Mouse (Mus musculus) hindbrain, embryonic 12.5 days (tissue): ENCODE data around the gene Anks3. TPM values are rescaled to one million over a fixed set of nuclear protein-coding genes. Genes with fewer than 3 reads are reported as not detected.

Source experiments
- ATAC-seq: fragments of 200-750 bp; cut with Nextera tagmentation; 2 replicates; pipeline ENCODE4 v1.8.0; 2017; ENCODE audit warnings: moderate TSS enrichment; ENCODE audit not compliant: low FRiP score
- H3K27ac ChIP-seq: fragments of 300-500 bp; sonication (generic); 2 replicates; pipeline ENCODE4 v1.5.1; 2016; ENCODE audit warnings: mild to moderate bottlenecking
- H3K27me3 ChIP-seq: fragments of 300-500 bp; sonication (generic); 2 replicates; pipeline ENCODE4 v1.6.1; 2016; ENCODE audit warnings: mild to moderate bottlenecking
- H3K36me3 ChIP-seq: fragments of 300-500 bp; sonication (generic); 2 replicates; pipeline ENCODE4 v1.6.1; 2016; ENCODE audit warnings: mild to moderate bottlenecking
- H3K4me1 ChIP-seq: fragments of 300-500 bp; sonication (generic); 2 replicates; pipeline ENCODE4 v1.6.1; 2016
- H3K4me2 ChIP-seq: fragments of 300-500 bp; sonication (generic); replicated peaks from 2 replicates; pipeline ENCODE4 v1.6.1; 2016; ENCODE audit warnings: mild to moderate bottlenecking
- H3K4me3 ChIP-seq: fragments of 300-500 bp; sonication (generic); 2 replicates; pipeline ENCODE4 v1.5.1; 2016; ENCODE audit warnings: mild to moderate bottlenecking
- H3K9ac ChIP-seq: fragments of 300-500 bp; sonication (generic); 2 replicates; pipeline ENCODE4 v1.6.1; 2016; ENCODE audit warnings: mild to moderate bottlenecking, moderate library complexity
- H3K9me3 ChIP-seq: fragments of 300-500 bp; sonication (generic); replicated peaks from 2 replicates; pipeline ENCODE4 v1.6.1; 2016; ENCODE audit warnings: mild to moderate bottlenecking
- WGBS: fragments of 180-500 bp; shearing (Covaris S2); methylation state at CpG from one replicate; pipeline ENCODE4 v1.1.7; 2016; 5-methylcytosine and 5-hydroxymethylcytosine counted together
- polyA plus RNA-seq: library from polyadenylated mRNA; unstranded; fragments of >200 nt; fragmentation: Nextera tagmentation; extraction: Ambion mirVana; gene quantifications from 2 replicates; pipeline ENCODE4 v1.2.1, GENCODE M21; 2016

Anks3 gene
- polyA plus RNA-seq, 1 experiment from 2014 or later, result 68.0 TPM

DNA sequence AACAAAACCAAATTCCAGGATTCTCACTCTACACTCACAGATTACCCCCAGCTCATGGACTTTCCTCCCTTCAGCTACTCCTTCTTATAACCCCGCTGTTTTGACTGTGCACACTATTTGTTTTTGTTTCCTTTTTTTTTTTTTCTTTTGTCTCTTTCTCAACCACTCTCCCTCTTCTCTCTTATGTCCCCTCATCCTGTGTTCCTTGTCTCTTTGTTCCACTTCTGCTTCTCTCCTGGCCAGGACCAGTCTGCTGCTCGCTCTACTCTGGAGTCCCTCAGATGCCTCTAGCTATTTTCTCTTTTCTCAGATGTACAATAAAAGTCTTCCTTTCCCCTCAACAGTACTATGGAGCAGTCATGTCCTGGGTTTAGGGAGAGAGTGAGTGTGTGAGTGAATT is 61.6 kb downstream of the Anks3 start:
- no peaks in the 10 kb centered on the region for H3K27me3 ChIP-seq
- H3K4me2 ChIP-seq, result no peak overlapping the region
- 87% methylated on average over 2 of the region's 2 CpGs for WGBS
- no peak overlapping the region for H3K9ac ChIP-seq
- peaks cover 6% of the 10 kb centered on the region; the same call in 1 of the 2 replicates for H3K4me1 ChIP-seq
- no peaks in the 10 kb centered on the region for H3K9me3 ChIP-seq
- H3K4me3 ChIP-seq, result no peak overlapping the region
- H3K27ac ChIP-seq, result no peak overlapping the region
- H3K36me3 ChIP-seq, result no peaks in the 10 kb centered on the region
- no peak for ATAC-seq

DNA sequence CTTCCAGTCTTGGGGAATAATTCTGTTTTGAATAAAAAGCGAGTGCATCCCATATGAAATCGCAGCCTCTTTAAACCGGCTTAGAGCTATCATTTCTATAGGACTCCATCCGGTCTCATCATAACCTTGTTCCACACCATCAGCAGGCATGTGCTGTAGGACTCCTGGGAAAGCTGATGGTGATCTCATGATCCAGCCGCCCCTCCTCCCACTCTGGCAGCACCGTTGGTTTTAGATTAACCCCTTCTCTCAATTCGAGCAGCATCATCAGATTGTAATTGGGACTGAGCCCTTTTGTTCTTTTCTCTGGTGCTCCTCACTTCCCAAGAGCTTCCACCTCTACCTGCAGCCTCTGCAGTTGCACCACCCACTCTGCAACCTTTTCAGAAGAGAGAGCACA is 62.8 kb downstream of the Anks3 start:
- H3K4me2 ChIP-seq, result no peak overlapping the region; the same call in 1 of the 2 replicates
- 59% methylated on average over 7 of the region's 7 CpGs for WGBS
- ATAC-seq, result no peak

DNA sequence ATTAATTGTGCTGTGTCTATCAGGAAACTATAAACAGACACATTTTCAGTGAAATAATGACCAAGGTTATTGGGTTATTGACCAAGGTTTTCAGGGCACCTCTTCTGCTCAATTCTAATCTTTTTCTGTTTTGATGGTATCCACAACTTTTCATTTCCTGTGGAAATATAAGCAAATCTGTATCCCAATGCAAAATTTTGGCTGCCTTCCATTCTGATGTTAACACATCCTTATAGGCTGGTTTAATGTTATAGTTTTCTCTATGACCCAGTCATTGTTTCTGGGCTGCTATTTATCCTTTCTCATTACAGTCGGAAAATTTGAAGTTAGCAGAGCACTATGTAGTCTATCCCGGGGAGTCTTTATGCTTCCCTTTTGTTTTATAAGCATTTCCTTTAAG is 64.3 kb downstream of the Anks3 start:
- Histone ChIP-seq H3K9me3 (no peaks in the 10 kb centered on the region), H3K36me3 (no peaks in the 10 kb centered on the region), H3K27ac (no peak overlapping the region), H3K4me3 (no peak overlapping the region), H3K4me1 (peaks cover 8% of the 10 kb centered on the region; the same call in 1 of the 2 replicates), H3K27me3 (no peaks in the 10 kb centered on the region), H3K9ac (no peak overlapping the region), H3K4me2 (no peak overlapping the region)
- ATAC-seq, result no peak
- 89% methylated on average over 2 of the region's 2 CpGs for WGBS

More for the DNA sequence above, 62.8 kb downstream of the Anks3 start:
- no peak overlapping the region for H3K4me3 ChIP-seq
- H3K27ac ChIP-seq, result peak overlapping the region; percentile 57
- H3K9me3 ChIP-seq, result no peaks in the 10 kb centered on the region
- H3K36me3 ChIP-seq, result no peaks in the 10 kb centered on the region
- H3K4me1 ChIP-seq, result peaks cover 8% of the 10 kb centered on the region; the same call in 1 of the 2 replicates
- no peaks in the 10 kb centered on the region for H3K27me3 ChIP-seq
- no peak overlapping the region for H3K9ac ChIP-seq

DNA sequence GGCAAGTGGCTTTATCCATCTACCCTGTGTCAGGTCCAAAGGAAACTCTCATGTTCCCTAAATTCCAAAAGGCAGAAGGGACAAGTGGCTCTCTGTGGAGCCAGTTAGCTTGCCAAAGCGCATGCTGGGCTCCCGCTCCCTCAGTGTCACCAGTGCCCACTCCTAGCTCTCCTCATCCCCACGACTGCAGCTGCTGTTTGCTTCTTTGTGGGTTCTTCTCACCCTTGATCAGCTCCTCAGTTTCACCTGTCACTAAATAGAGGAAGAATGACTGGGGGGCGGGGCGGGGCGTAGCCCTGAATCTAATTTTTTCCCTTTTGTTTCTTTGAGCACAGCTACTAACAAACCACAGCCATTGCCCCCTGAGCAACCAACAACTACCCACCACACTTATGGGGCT is 65.1 kb downstream of the Anks3 start:
- H3K9me3 ChIP-seq, result no peaks in the 10 kb centered on the region
- H3K36me3 ChIP-seq, result no peaks in the 10 kb centered on the region
- no peak overlapping the region for H3K4me3 ChIP-seq
- ATAC-seq, result no peak
- H3K27ac ChIP-seq, result no peak overlapping the region
- H3K4me2 ChIP-seq, result no peak overlapping the region
- H3K27me3 ChIP-seq, result no peaks in the 10 kb centered on the region
- peaks cover 8% of the 10 kb centered on the region; the same call in 1 of the 2 replicates for H3K4me1 ChIP-seq
- no peak overlapping the region for H3K9ac ChIP-seq
- WGBS, result 76% methylated on average over 6 of the region's 6 CpGs

DNA sequence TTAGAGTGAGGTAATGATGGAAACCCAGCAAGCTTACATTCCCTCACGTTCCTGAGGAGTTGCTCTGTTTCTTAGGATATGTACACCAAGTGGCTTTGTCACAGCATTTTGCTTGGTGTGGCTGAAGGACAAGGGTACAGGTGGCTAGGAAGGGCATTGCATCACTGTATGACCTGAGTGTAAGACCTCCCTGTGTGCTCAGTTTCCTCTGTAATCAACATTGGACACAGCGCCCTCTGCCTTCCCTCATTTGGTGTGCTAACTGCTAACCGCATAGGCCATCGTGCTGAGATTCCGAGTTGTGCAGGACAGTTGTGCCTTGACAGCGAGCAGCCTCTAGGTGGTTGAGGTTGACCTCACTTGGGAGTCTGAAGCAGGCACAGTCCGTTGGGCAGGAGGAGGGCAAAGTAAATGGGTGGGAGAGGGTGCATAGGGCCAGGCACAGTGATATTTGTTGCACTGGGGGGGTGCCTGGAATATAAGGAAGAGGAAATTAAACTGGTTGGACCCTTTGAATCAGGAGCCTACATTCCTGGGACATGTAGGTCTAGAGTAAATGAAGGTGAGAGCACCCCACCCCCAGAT is 66.8 kb downstream of the Anks3 start:
- H3K4me3 ChIP-seq, result no peak overlapping the region
- H3K4me1 ChIP-seq, result peaks cover 8% of the 10 kb centered on the region; the same call in 1 of the 2 replicates
- ATAC-seq, result no peak
- 48% methylated on average over 7 of the region's 7 CpGs for whole genome bisulfite sequencing
- no peaks in the 10 kb centered on the region for H3K9me3 ChIP-seq
- H3K27ac ChIP-seq, result no peak overlapping the region
- no peaks in the 10 kb centered on the region for H3K36me3 ChIP-seq
- no peak overlapping the region for H3K4me2 ChIP-seq
- no peaks in the 10 kb centered on the region for H3K27me3 ChIP-seq
- H3K9ac ChIP-seq, result no peak overlapping the region

DNA sequence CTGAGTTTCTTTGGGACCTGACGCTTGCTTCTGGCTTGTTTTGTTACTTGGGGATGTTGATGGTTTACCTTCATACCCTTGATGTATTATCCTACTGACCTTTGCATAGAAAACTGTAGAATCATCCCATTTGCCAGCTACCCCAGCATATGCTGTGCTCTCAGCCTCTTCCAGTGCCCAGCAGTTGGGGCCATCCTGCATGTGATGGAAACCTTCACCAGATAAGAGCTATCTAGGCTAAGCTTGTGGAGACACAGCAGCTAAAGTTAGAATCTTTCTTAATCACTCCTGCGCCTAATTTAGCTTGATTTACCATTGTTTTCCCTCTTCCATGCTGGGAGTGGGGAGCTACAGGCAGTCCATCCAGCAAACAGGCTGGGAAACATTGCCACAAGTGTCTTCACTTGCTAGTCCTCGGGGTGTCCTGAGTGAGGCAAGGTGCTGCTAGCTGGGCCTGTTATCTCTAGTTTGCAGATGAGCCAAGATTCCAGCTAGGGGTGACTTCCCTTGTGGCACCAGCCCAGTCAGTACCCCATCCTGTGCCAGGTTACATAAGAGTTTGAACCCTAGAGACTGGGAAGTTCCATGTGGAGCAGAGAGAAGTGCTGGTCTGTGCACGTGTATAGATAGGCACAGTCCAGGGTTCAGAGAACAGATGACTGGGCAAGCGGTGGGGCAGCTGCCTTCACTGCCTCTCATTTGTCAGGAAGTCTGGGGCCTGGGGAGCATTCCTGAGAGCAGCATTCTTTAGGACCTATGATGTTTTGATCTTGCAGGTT is 67.6 kb downstream of the Anks3 start:
- no peak overlapping the region for H3K9ac ChIP-seq
- H3K4me1 ChIP-seq, result peaks cover 8% of the 10 kb centered on the region; the same call in 1 of the 2 replicates
- H3K4me2 ChIP-seq, result no peak overlapping the region
- no peak overlapping the region for H3K27ac ChIP-seq
- no peak overlapping the region for H3K4me3 ChIP-seq
- 75% methylated on average over 5 of the region's 5 CpGs for WGBS
- no peaks in the 10 kb centered on the region for H3K9me3 ChIP-seq
- H3K36me3 ChIP-seq, result no peaks in the 10 kb centered on the region
- H3K27me3 ChIP-seq, result no peaks in the 10 kb centered on the region
- ATAC-seq, result no peak

DNA sequence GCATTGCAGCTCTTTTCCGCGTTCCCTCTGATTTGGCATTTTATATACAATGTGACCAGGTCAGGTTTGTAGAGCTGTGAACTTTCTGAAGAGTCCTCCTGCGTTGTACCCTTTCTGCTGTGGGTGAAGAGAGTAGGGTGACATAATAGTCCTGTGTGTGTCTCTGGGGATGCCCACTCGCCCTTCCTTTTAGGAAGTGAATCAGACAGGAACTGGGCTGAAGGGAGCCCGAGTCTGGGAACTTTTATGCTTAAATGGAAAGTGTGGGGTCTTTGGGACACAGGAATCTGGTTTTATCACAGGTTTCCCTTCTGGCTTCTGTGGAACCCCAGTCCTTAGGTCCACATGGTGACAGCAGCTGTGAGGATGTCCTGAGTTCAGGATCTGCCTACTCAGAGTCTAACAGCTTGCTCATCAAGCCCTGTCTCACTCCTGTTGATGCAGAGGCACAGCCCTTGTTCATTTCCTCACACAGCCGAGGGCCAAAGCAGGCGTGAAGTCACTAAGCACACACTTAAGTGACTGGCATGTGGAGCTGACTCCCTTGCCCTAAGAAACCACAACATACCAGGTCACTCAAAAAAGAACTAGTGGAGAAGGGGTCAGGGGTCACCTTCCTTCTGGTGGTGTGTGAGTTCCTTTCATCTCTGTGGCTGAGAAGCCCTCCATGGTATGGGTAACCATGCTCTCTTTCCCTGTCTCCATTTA is 69.7 kb downstream of the Anks3 start:
- Histone ChIP-seq H3K27ac (no peak overlapping the region), H3K27me3 (no peaks in the 10 kb centered on the region), H3K9ac (no peak overlapping the region), H3K4me3 (no peak overlapping the region), H3K9me3 (no peaks in the 10 kb centered on the region), H3K4me2 (no peak overlapping the region), H3K36me3 (no peaks in the 10 kb centered on the region), H3K4me1 (peaks cover 2% of the 10 kb centered on the region)
- ATAC-seq, result no peak
- 84% methylated on average over 7 of the region's 7 CpGs for WGBS

- 92% methylated on average over 6 of the region's 6 CpGs for WGBS
Measured at GRCm38 (mm10) chr16:4892171-4892570, 71.8 kb downstream of the Anks3 start.

More at GRCm38 (mm10) chr16:4892171-4892570, 71.8 kb downstream of the Anks3 start:
- Histone ChIP-seq H3K9me3 (no peaks in the 10 kb centered on the region), H3K4me2 (no peak overlapping the region), H3K27me3 (no peaks in the 10 kb centered on the region), H3K36me3 (no peaks in the 10 kb centered on the region), H3K4me1 (peaks cover 13% of the 10 kb centered on the region), H3K9ac (no peak overlapping the region), H3K4me3 (no peak overlapping the region), H3K27ac (no peak overlapping the region)
- ATAC-seq, result no peak

Other genes starting within 250 kb of the Anks3 start
- 89.8 and 102 TPM in 2 replicates for gene Nmral1, start 244.8 kb downstream of the Anks3 start, polyA plus RNA-seq
- gene Hmox2, start 237.8 kb downstream of the Anks3 start, polyA plus RNA-seq, result 81.5 and 86.2 TPM in 2 replicates
- gene Cdip1, start 173.9 kb downstream of the Anks3 start, polyA plus RNA-seq, result 95.6 and 99.1 TPM in 2 replicates
- 0.53 and 0.63 TPM in 2 replicates for gene 4930562C15Rik, start 128.8 kb downstream of the Anks3 start, polyA plus RNA-seq
- 38.8 and 40.6 TPM in 2 replicates for gene Ubald1, start 83.9 kb downstream of the Anks3 start, polyA plus RNA-seq
- gene Mgrn1, start 78.0 kb downstream of the Anks3 start, polyA plus RNA-seq, result 91.1 and 94.0 TPM in 2 replicates
- 121 and 134 TPM in 2 replicates for gene Nudt16l1, start 25.4 kb downstream of the Anks3 start, polyA plus RNA-seq
- not detected in 2 replicates for gene Sept12, start 33.6 kb upstream of the Anks3 start, polyA plus RNA-seq
- 3.1 and 5.0 TPM in 2 replicates for gene Smim22, start 43.1 kb upstream of the Anks3 start, polyA plus RNA-seq
- gene Rogdi, start 49.3 kb upstream of the Anks3 start, polyA plus RNA-seq, result 98.6 and 101 TPM in 2 replicates
- gene Glyr1, start 85.7 kb upstream of the Anks3 start, polyA plus RNA-seq, result 216 and 238 TPM in 2 replicates
- 25.0 and 25.4 TPM in 2 replicates for gene Ubn1, start 85.9 kb upstream of the Anks3 start, polyA plus RNA-seq
- gene Ppl, start 168.2 kb upstream of the Anks3 start, polyA plus RNA-seq, result 1.3 and 1.7 TPM in 2 replicates
- 1.1 and 1.4 TPM in 2 replicates for gene Sec14l5, start 182.9 kb upstream of the Anks3 start, polyA plus RNA-seq
- 12.9 and 14.1 TPM in 2 replicates for gene Nagpa, start 239.8 kb upstream of the Anks3 start, polyA plus RNA-seq